Mouse (Mus musculus): ENCODE results near the gene Plb1.

GRCm38 (mm10) chr5:32414461-32414985 lies 182.0 kb downstream of the Plb1 start:
- TF ChIP-seq CTCF (IDR thresholded peaks at IDR 0.05; ENCODE audit: insufficient read depth, low read length) (no peak), POLR2A (IDR thresholded peaks at IDR 0.05; ENCODE audit: borderline replicate concordance, extremely low read depth, low read depth, low read length) (no peak)

Measured in lung, adult 2 months (tissue).